Mouse (Mus musculus) cerebellum, adult 11-12 months (tissue): ENCODE results near the gene Tox2.

ENCODE experiments used
- DNase-seq: peaks from one replicate; pipeline ENCODE4 v3.0.0; 2022

Gene Tox2

DNA sequence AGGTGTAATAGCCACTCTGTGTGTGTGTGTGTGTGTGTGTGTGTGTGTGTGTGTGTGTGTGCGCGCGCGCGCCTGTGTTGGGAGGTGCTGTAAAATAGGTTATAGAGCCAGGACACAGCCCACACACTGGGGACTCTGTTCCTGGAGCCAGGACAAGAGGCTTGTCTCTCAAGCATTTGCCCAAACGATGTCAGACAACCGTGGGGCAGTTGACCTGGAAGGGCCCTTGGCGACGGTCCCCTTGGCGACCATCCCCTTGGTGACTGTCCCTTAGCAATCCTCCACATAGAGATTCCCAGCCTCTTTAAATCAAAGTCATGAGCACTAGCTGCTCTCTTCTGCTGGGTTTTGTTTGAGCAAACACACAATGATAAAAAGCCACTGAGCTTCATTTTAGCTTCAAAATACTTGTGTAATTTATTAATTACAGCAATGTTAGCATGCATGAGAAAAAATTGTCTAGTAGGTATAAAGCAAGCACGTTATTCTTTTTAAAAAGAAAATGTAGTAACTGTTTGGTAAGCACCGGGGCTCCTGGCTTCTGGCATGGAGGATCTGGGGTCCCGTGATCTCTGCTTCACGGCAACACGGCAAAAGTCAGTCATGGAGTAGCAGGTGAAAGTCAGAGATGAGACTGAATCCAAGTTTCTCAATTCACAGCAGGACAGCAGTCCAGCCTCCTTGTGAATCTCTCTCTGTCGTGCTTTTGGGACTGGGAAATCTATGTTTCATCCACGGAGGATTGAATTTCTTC, 3.0 kb downstream of the Tox2 start:
- DNase-seq = no peak

GRCm38 (mm10) chr2:163207315-163207714, 4.4 kb downstream of the Tox2 start:
- no peak for DNase-seq

- no peak for DNase-seq
Measured at GRCm38 (mm10) chr2:163209139-163209538, 6.2 kb downstream of the Tox2 start.

DNA sequence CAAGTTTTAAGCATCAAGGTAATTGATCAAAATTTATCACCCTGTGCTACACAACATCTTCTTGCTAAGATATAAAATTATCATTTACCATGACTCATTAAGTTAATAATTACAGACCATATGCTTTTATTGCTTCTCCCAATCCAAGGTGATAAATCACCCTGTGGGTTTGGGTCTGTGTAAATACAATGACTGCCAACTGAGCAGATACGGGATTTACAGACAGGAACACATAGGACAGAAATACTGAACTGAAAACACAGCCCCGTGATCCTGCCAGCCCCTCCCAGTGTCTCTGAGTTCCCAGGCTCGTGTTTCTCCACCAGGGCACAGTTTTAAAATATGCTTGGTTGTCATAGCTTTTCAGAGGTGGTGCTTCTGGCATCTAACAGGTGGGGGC, 10.2 kb downstream of the Tox2 start:
- no peak for DNase-seq

GRCm38 (mm10) chr2:163218095-163218494, 15.2 kb downstream of the Tox2 start:
- DNase-seq = no peak

GRCm38 (mm10) chr2:163218571-163218970, 15.6 kb downstream of the Tox2 start:
- DNase-seq = no peak

GRCm38 (mm10) chr2:163219447-163219846, 16.5 kb downstream of the Tox2 start:
- no peak for DNase-seq

GRCm38 (mm10) chr2:163220706-163221105, 17.8 kb downstream of the Tox2 start:
- no peak for DNase-seq

GRCm38 (mm10) chr2:163225302-163225701, 22.4 kb downstream of the Tox2 start:
- no peak for DNase-seq

DNA sequence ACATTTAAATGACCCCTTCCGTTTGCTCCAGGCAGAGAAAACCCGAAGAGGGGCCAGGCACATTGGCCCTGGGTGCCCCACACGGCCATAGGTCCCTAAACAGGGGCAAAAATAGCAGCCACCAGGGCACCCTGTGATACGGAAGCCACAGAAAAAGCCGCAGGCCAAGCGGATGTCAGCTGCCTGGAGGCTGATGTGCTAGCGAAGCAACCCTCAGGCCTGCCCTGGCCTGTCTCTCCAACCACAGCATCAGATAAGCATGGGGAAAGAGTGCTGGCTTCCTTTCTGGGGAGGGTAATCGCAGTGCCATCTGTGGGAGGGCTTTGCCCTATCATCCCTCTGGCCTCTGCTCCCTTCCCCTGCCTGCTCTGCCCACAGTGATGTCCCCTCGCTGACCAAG, 26.1 kb downstream of the Tox2 start:
- no peak for DNase-seq

DNA sequence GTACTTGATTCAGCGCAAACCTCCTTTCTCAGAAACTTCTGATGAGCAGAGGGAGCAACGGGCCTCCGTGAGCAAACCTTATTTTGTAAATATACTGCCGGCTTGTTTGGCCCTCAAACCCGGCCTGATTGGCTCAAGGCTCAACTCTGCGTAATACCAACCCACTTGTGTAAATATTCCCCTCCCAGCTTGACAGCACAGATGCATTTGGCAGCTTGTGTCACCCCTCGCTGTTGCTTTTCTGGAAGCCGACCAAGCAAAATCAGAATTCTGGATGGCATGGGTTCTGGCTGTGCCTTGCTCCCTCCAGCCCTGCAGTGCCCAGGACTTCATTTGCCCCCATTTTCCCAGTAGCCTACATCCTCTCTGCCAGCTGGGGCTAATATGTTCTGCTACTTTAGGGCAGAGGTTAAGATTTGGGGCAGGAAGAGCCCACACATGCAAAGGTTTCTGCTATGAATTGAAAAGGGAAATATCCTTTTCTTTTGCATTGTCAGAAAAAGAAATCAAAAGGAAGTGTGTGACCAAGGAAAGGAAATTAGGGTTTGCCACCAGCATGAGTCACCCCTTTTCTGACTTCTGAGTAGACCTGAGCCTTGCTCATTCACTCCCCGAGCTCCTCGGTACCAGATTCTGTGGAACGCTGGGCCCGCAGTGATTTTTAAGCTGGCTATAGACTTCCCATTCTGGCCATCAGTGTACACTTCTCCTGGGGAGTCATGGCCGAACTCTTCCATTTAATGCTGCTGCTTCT, 29.0 kb downstream of the Tox2 start:
- no peak for DNase-seq

GRCm38 (mm10) chr2:163233666-163234065, 30.7 kb downstream of the Tox2 start:
- no peak for DNase-seq

DNA sequence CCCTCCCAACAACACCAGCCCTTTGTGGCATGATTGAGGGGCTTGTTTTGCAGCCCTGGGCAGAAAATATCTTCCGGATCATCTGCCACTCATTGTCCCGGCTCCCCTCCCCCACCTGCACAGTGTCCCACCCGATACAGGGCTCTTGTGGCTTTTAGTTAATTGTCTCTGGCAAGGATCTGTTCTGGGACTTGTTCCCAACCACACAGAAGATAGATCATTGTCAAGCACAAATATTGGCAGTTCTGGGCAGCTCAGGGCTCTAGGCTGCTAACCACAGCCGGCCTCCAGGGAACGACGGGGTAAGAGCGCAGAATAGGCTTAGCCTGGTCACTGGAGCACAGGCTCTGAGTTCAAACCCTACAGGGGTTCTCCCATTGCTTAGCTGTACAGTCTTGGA, 33.1 kb downstream of the Tox2 start:
- DNase-seq = no peak

DNA sequence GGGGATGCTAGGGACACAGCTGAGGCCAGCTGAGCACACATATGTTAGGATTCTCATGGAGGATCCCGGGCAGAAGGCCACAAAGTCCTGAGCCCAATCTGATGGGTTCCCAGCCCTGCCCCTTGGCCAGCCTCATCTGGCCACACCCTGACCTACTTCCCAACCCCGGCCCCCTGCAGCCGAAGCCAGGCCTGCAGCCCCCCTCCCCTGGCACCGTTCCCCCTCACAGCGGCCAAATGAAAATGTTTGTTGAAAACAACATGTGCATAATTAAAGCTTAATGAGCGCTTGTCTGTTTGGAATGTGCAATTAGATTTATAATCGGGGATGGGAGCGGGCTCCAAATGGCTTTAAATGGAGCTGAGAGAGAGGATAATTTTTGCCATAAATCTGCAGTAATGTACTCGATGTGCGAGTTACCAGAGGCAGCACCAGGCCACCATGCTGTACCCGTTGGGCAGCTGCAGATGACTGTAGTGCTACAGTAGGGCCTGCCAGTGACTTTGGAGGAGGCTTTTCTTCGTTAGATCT, 35.1 kb downstream of the Tox2 start:
- no peak for DNase-seq

DNA sequence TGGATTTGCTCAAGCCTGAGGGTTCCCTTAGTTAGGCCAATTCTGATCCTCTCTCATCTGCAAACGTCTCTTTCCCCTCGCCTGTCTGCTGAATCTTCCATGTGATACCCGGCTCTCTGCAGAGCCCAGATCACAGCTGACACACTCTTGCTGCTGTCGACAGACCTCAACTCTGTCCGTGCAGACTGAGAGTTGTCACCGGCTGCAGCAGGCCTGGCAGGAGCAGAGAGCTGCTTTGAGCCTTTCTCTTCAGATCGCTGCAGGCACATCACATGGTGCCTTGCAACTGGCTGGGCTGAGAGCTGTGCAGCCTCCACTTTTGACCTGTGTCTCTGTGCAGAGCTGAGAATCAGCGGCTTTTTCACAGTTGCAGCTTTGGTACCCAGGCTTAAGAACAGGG, 37.0 kb downstream of the Tox2 start:
- DNase-seq = no peak

GRCm38 (mm10) chr2:163241867-163242266, 38.9 kb downstream of the Tox2 start:
- no peak for DNase-seq

- DNase-seq = no peak
Measured at GRCm38 (mm10) chr2:163243917-163244852, 41.3 kb downstream of the Tox2 start.

DNA sequence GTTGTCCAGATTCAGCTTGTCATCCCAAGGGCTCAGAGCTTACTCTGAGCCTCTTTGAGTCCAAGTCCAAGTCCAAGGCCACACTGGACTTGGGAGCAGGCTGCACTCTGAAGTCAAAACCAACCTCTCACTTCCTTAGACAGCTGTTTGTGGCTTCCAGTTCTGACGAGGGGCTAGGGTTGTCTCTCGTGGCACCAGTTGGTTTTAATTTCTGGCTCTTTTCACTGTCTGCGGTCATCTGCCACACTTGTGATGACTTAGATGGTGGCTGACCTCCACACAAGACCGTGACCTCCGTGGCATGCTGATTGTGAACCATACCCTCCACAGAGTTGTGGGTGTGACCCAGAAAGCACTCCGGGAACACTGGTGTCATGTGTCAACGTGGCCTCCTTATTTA, 46.0 kb downstream of the Tox2 start:
- no peak for DNase-seq

DNA sequence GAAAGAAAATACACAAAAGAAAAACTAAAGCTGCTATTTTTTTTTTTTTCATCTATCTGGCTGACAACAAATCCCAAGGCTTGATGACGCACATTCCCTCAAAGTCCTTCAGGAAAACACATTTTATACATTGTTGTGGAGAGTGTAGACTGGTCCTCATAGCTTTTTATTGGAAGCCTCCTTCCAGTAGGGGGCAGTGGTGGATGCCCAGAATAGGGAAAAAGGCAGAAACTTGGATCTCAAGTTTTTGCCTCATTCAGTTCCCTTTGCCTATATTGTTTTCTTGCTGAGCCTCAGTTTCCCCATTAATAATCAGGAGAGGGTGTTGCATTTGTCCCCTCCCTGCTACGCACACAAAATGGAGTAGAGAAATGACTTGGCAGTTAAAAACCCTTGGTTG, 49.7 kb downstream of the Tox2 start:
- no peak for DNase-seq

- DNase-seq = no peak
Measured at GRCm38 (mm10) chr2:163253248-163254099, 50.5 kb downstream of the Tox2 start.

GRCm38 (mm10) chr2:163254228-163254627, 51.3 kb downstream of the Tox2 start:
- DNase-seq = no peak

DNA sequence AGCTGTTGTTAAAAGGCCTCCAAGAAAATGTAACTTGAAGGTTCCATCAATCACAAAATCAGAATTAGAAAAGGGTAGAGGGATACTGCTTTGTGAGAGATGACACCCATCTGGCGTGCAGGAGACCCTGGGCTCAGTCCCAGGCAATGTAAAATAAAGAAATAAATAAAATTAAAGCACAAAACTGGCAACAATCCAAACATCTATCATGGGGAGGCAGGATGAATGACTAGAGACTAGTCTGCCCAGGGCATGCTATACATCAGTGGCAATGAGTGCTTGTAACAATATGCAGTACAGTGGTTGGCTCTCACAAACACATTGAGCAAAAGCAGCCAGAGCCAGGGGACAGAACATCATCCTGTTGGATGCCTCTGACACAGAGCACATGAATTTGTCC, 53.8 kb downstream of the Tox2 start:
- DNase-seq = no peak
